In genomic region chr19:14596941-14597916, GRCm38 (mm10) we compare ENCODE assay signal across 8 mouse cellular contexts. TPM values are rescaled to one million over a fixed set of nuclear protein-coding genes. Genes with fewer than 3 reads are reported as not detected.
DNase-seq lines count a peak whose midpoint lies in the region; ATAC-seq lines count a peak whose summit lies in the region.

No protein-coding gene starts in this region.

- H3K27ac ChIP-seq in intestine, embryonic 15.5 days, result peak overlapping the region; percentile 96
- H3K27ac ChIP-seq in limb, embryonic 13.5 days, result peak overlapping the region; percentile 99
- peak overlapping the region; percentile 97 for H3K27ac ChIP-seq in midbrain, embryonic 16.5 days (ENCODE audit: low read length)

- H3K36me3 ChIP-seq in intestine, embryonic 15.5 days, result no peaks in the 10 kb centered on the region
- peaks cover 3% of the 10 kb centered on the region; the same call in 1 of the 2 replicates for H3K36me3 ChIP-seq in limb, embryonic 13.5 days
- no peaks in the 10 kb centered on the region for H3K36me3 ChIP-seq in midbrain, embryonic 16.5 days (ENCODE audit: control insufficient read depth, insufficient read depth, low read length)

- H3K9me3 ChIP-seq in intestine, embryonic 15.5 days, result no peaks in the 10 kb centered on the region
- no peaks in the 10 kb centered on the region for H3K9me3 ChIP-seq in limb, embryonic 13.5 days
- H3K9me3 ChIP-seq in midbrain, embryonic 16.5 days (replicated peaks; ENCODE audit: control insufficient read depth, low read length, poor library complexity, severe bottlenecking), result no peaks in the 10 kb centered on the region

- H3K4me3 ChIP-seq in intestine, embryonic 15.5 days (replicated peaks), result peak overlapping the region; percentile 85
- H3K4me3 ChIP-seq in limb, embryonic 13.5 days, result peak overlapping the region; percentile 79
- H3K4me3 ChIP-seq in midbrain, embryonic 16.5 days (ENCODE audit: low read depth, low read length), result peak overlapping the region; percentile 69

- whole genome bisulfite sequencing in intestine, embryonic 15.5 days, result under 1% methylated on average over 118 of the region's 120 CpGs
- under 1% methylated on average over 105 of the region's 120 CpGs for WGBS in limb, embryonic 13.5 days
- under 1% methylated on average over 117 of the region's 120 CpGs for WGBS in midbrain, embryonic 16.5 days

- H3K27me3 ChIP-seq in intestine, embryonic 15.5 days (replicated peaks), result no peaks in the 10 kb centered on the region
- H3K27me3 ChIP-seq in limb, embryonic 13.5 days, result 0 out of 2 replicates have a peak, but pooled peaks cover 2% of the 10 kb centered on the region
- H3K27me3 ChIP-seq in midbrain, embryonic 16.5 days (ENCODE audit: control insufficient read depth, insufficient read depth, low read depth, low read length), result no peaks in the 10 kb centered on the region

- DNase-seq in heart, adult 11 months, result peak; percentile 96
- DNase-seq in heart, adult 8-10 months (ENCODE audit: low spot score), result no peak
- DNase-seq in cerebellum, postnatal 4 days (ENCODE audit: low spot score in 2 of 2), result peak; percentile 20 to 59
- peak; percentile 47 for DNase-seq in gastrocnemius, postnatal 25 days
- DNase-seq in spleen, postnatal 36 days (ENCODE audit: low spot score in 2 of 2), result peak; percentile 42 to 51

- ATAC-seq in intestine, embryonic 15.5 days, result peak; percentile 5; the same call in 1 of the 2 replicates
- ATAC-seq in limb, embryonic 13.5 days (ENCODE audit: low FRiP score, low read depth), result no peak
- ATAC-seq in midbrain, embryonic 16.5 days, result peak; percentile 0; the same call in 1 of the 2 replicates

- H3K4me1 ChIP-seq in intestine, embryonic 15.5 days (replicated peaks), result no peaks in the 10 kb centered on the region; the same call in 1 of the 2 replicates
- peaks cover 39% of the 10 kb centered on the region for H3K4me1 ChIP-seq in limb, embryonic 13.5 days
- H3K4me1 ChIP-seq in midbrain, embryonic 16.5 days (ENCODE audit: control insufficient read depth, insufficient read depth, low read length), result peaks cover 28% of the 10 kb centered on the region

- peak overlapping the region; percentile 91 for H3K9ac ChIP-seq in intestine, embryonic 15.5 days
- H3K9ac ChIP-seq in limb, embryonic 13.5 days, result peak overlapping the region; percentile 98
- H3K9ac ChIP-seq in midbrain, embryonic 16.5 days (ENCODE audit: low read depth, low read length), result peak overlapping the region; percentile 95

- peak overlapping the region; percentile 63 for H3K4me2 ChIP-seq in intestine, embryonic 15.5 days (replicated peaks)
- H3K4me2 ChIP-seq in limb, embryonic 13.5 days (replicated peaks), result peak overlapping the region; percentile 71
- H3K4me2 ChIP-seq in midbrain, embryonic 16.5 days (ENCODE audit: low read length), result peak overlapping the region; percentile 65

RNA-seq across cellular contexts. Expression of gene Tle4, which starts 0.6 kb away (rescaled TPM):
- total RNA-seq in heart, adult 8-10 months (2022), result 10 to 100 TPM in 2 of 4 experiments, 1 to 10 TPM in 2; 7.6 to 10.8 (median 9.1) TPM
- total RNA-seq in gastrocnemius, postnatal 25 days (2021), result 10 to 100 TPM; 15.2 to 18.6 TPM
- 19.2 and 19.4 TPM in 2 replicates for polyA plus RNA-seq in intestine, embryonic 15.5 days (2015; fragmentation: Nextera tagmentation; extraction: Ambion mirVana)
- polyA plus RNA-seq in limb, embryonic 13.5 days (2015; fragmentation: Nextera tagmentation; extraction: Ambion mirVana), result 19.3 and 19.8 TPM in 2 replicates
- 26.7 and 30.8 TPM in 2 replicates for polyA plus RNA-seq in midbrain, embryonic 16.5 days (2015; fragmentation: Nextera tagmentation; extraction: Ambion mirVana)
